Mouse (Mus musculus) embryonic facial prominence, embryonic 11.5 days (tissue): ENCODE measurements around the gene Il2rg. TPM values are rescaled to one million over a fixed set of nuclear protein-coding genes. Genes with fewer than 3 reads are reported as not detected.

ENCODE experiments used
- ATAC-seq: fragments of 200-750 bp; cut with Nextera tagmentation; replicated peaks from 2 replicates; pipeline ENCODE4 v1.8.0; 2017; ENCODE audit warnings: low read depth; ENCODE audit not compliant: insufficient number of reproducible peaks, low FRiP score, low TSS enrichment
- DNase-seq: peaks from one replicate; pipeline ENCODE4 v3.0.0-alpha.2; 2015; ENCODE audit warnings: low spot score
- H3K27ac ChIP-seq: fragments of 300-500 bp; sonication (generic); replicated peaks from 2 replicates; pipeline ENCODE4 v1.5.1; 2014; ENCODE audit warnings: mild to moderate bottlenecking, low read depth, low read length, control low read depth
- H3K27me3 ChIP-seq: fragments of 300-500 bp; sonication (generic); 2 replicates; pipeline ENCODE4 v1.6.1; 2014; ENCODE audit warnings: mild to moderate bottlenecking, low read length, moderate library complexity, mixed read lengths; ENCODE audit not compliant: control insufficient read depth, insufficient read depth
- H3K36me3 ChIP-seq: fragments of 300-500 bp; sonication (generic); replicated peaks from 2 replicates; pipeline ENCODE4 v1.6.1; 2014; ENCODE audit warnings: low read depth, mild to moderate bottlenecking, low read length, moderate library complexity, mixed read lengths; ENCODE audit not compliant: control insufficient read depth, insufficient read depth
- H3K4me1 ChIP-seq: fragments of 300-500 bp; sonication (generic); 2 replicates; pipeline ENCODE4 v1.6.1; 2014; ENCODE audit warnings: low read length, mixed read lengths; ENCODE audit not compliant: control insufficient read depth, insufficient read depth
- H3K4me2 ChIP-seq: fragments of 300-500 bp; sonication (generic); 2 replicates; pipeline ENCODE4 v1.6.1; 2014; ENCODE audit warnings: low read depth, mild to moderate bottlenecking, control low read depth, low read length, moderate library complexity
- H3K4me3 ChIP-seq: fragments of 300-500 bp; sonication (generic); 2 replicates; pipeline ENCODE4 v1.5.1; 2014; ENCODE audit warnings: low read depth, low read length, control low read depth
- H3K9ac ChIP-seq: fragments of 300-500 bp; sonication (generic); replicated peaks from 2 replicates; pipeline ENCODE4 v1.6.1; 2014; ENCODE audit warnings: mild to moderate bottlenecking, control low read depth, low read length
- H3K9me3 ChIP-seq: fragments of 300-500 bp; sonication (generic); replicated peaks from 2 replicates; pipeline ENCODE4 v1.6.1; 2016; ENCODE audit warnings: mild to moderate bottlenecking, low read length, inconsistent platforms, mixed read lengths; ENCODE audit not compliant: control insufficient read depth
- WGBS: fragments of 180-500 bp; shearing (Covaris S2); extraction: QIAGEN DNeasy Blood & Tissue Kit; methylation state at CpG from one replicate; pipeline ENCODE4 v1.1.7; 2014; 5-methylcytosine and 5-hydroxymethylcytosine counted together
- polyA plus RNA-seq: library from polyadenylated mRNA; unstranded; fragments of >200 nt; fragmentation: Nextera tagmentation; extraction: Ambion mirVana; gene quantifications from 2 replicates; pipeline ENCODE4 v1.2.1, GENCODE M21; 2014

Gene Il2rg
- polyA plus RNA-seq, 1 experiment from 2014 or later = 4.1 TPM

GRCm38 (mm10) chrX:101299055-101299454 lies 31.0 kb upstream of the Il2rg start, which contains the start of gene Nlgn3:
Nlgn3 (plus strand) TSS chrX:101299168.
- H3K27ac ChIP-seq = no peak within 1 kb of the TSS
- 12% methylated on average over 11 of the region's 24 CpGs for WGBS
- H3K36me3 ChIP-seq = no peaks in the 10 kb centered on the region
- ATAC-seq = 0 out of 2 replicates have a peak, but pooled peaks have one; percentile 14
- no peaks in the 10 kb centered on the region for H3K27me3 ChIP-seq
- H3K4me3 ChIP-seq = peak within 1 kb of the TSS; percentile 36
- H3K4me1 ChIP-seq = no peaks in the 10 kb centered on the region
- H3K9me3 ChIP-seq = no peaks in the 10 kb centered on the region
- peak within 1 kb of the TSS; percentile 44 for H3K4me2 ChIP-seq
- DNase-seq = peak; percentile 40
- H3K9ac ChIP-seq = peak within 1 kb of the TSS; percentile 41

DNA sequence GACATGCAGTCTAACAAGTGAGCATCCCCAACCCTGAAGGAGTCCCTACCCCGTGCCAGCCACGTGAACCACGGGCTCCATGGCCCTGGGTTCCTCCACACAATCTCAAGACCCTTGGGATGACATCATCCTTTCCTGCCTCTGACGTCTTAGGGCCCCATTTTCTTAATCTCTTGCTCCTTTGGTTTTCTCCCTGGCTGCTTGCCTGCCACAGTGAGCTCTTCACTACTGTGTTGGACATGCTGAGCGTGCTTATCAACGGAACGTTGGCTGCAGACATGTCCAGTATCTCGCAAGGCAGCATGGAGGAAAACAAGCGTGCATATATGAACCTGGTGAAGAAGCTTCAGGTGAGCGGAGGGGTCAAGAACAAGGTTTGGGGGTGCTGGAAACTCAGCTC lies 22.1 kb upstream of the Il2rg start:
- DNase-seq (no peak), ATAC-seq (no peak)
- H3K9ac ChIP-seq = no peak overlapping the region
- no peak overlapping the region for H3K27ac ChIP-seq
- no peaks in the 10 kb centered on the region; the same call in 1 of the 2 replicates for H3K36me3 ChIP-seq
- 89% methylated on average over 10 of the region's 10 CpGs for WGBS
- H3K4me3 ChIP-seq = no peak overlapping the region
- no peaks in the 10 kb centered on the region for H3K9me3 ChIP-seq
- H3K4me1 ChIP-seq = no peaks in the 10 kb centered on the region
- no peak overlapping the region for H3K4me2 ChIP-seq
- H3K27me3 ChIP-seq = no peaks in the 10 kb centered on the region

DNA sequence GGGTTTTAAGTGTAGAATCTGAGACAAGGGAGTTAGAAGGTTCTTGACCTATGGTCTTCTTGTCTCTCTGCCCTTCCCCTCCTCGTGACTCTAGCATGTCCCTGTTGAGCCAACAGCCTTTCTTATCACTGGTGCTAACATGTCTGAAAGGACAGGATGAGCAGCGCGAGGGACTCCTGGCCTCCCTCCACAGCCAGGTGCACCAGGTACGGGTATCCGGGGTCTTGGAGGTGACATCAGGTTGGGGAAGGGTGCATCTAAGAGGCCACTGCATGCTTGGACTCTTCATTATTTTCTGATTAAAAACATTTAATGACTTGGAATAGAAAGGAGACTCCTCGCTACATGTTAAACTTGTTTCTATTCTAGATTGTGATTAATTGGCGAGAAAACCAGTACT lies 21.0 kb upstream of the Il2rg start:
- 91% methylated on average over 7 of the region's 7 CpGs for WGBS
- no peak for ATAC-seq
- H3K27me3 ChIP-seq = no peaks in the 10 kb centered on the region

DNA sequence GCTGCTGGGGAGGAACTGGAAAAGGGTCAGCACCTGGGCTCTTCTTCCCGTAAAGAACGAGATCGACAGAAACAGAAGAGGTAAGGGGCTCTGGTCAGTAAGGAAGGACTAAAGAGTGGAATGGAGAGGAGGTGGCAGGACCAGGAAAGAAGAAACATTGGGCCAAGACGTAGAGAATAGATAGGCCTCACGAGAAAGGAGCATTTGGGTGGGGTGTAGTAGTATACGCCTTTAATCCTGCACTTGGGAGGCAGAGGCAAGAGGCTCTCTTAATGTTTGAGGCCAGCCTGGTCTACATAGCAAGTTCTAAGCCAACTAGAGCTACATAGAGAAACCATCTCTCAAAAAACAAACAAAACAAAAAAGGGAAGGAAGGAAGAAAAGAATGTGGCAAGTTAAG lies 20.4 kb upstream of the Il2rg start:
- Histone ChIP-seq H3K27ac (no peak overlapping the region), H3K4me3 (no peak overlapping the region), H3K9ac (no peak overlapping the region), H3K4me2 (no peak overlapping the region), H3K27me3 (no peaks in the 10 kb centered on the region), H3K4me1 (no peaks in the 10 kb centered on the region), H3K36me3 (no peaks in the 10 kb centered on the region; the same call in 1 of the 2 replicates), H3K9me3 (no peaks in the 10 kb centered on the region)
- DNase-seq (no peak), ATAC-seq (no peak)
- WGBS = 92% methylated on average over 6 of the region's 6 CpGs

More for the DNA sequence above, 21.0 kb upstream of the Il2rg start:
- DNase-seq = no peak
- Histone ChIP-seq H3K4me2 (no peak overlapping the region), H3K4me3 (no peak overlapping the region), H3K9ac (no peak overlapping the region), H3K9me3 (no peaks in the 10 kb centered on the region), H3K27ac (no peak overlapping the region), H3K36me3 (no peaks in the 10 kb centered on the region; the same call in 1 of the 2 replicates), H3K4me1 (no peaks in the 10 kb centered on the region)

DNA sequence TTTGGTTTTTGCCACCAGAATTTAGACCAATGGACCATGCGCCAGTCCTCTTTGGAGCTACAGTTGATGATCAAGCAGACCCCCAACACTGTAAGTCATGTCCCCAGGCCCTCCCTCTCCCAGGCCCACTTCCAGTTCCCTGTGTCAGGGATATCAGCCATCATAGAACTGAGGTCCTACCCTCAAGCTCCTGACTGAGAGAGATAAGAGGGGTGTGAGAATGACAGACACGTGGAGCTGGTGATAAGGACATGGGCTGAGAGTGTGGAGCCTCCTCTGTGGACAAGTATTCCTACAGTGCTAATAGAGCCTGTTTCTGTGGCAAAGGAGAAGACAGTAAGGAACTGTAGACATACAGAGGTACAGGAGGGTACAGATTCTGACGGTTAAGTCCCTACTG lies 19.5 kb upstream of the Il2rg start:
- Histone ChIP-seq H3K9me3 (no peaks in the 10 kb centered on the region), H3K4me1 (no peaks in the 10 kb centered on the region), H3K4me3 (no peak overlapping the region), H3K36me3 (no peaks in the 10 kb centered on the region; the same call in 1 of the 2 replicates), H3K9ac (no peak overlapping the region), H3K27ac (no peak overlapping the region), H3K27me3 (no peaks in the 10 kb centered on the region), H3K4me2 (no peak overlapping the region)
- WGBS = 96% methylated on average over 3 of the region's 3 CpGs
- ATAC-seq (no peak), DNase-seq (no peak)

- Histone ChIP-seq H3K4me3 (no peak overlapping the region), H3K4me1 (no peaks in the 10 kb centered on the region), H3K9ac (no peak overlapping the region), H3K4me2 (no peak overlapping the region), H3K27me3 (no peaks in the 10 kb centered on the region), H3K36me3 (no peaks in the 10 kb centered on the region; the same call in 1 of the 2 replicates), H3K9me3 (no peaks in the 10 kb centered on the region), H3K27ac (no peak overlapping the region)
- DNase-seq (no peak), ATAC-seq (no peak; the same call in 1 of the 2 replicates)
- 93% methylated on average over 14 of the region's 14 CpGs for WGBS
These were observed 18.1 kb upstream of the Il2rg start for GRCm38 (mm10) chrX:101285953-101286670.

DNA sequence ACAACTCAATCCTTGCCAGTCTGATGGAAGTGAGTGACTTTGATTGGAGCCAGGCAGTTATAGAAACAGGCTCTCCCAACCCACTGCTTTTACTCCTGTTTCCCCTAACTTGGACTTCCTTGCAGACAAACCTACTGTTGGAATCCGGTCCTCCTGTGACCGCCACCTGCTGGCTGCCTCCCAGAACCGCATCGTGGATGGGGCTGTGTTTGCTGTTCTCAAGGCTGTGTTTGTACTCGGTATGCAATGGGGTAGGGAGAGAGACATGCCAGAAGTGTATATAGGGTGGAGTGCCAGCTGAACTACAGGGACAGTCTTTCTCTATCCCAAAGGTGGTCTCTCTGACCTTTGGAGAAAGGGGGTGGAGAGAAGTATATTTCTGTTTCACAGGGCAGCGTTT lies 17.5 kb upstream of the Il2rg start:
- Histone ChIP-seq H3K9me3 (no peaks in the 10 kb centered on the region), H3K27ac (no peak overlapping the region), H3K27me3 (no peaks in the 10 kb centered on the region), H3K4me1 (no peaks in the 10 kb centered on the region), H3K4me2 (no peak overlapping the region), H3K9ac (no peak overlapping the region), H3K36me3 (no peaks in the 10 kb centered on the region; the same call in 1 of the 2 replicates), H3K4me3 (no peak overlapping the region)
- peak; percentile 65 for DNase-seq
- ATAC-seq = no peak
- 30% methylated on average over 6 of the region's 6 CpGs for WGBS

- no peak for ATAC-seq
- WGBS = 82% methylated on average over 6 of the region's 6 CpGs
- H3K9ac ChIP-seq = no peak overlapping the region
These were observed 14.8 kb upstream of the Il2rg start for GRCm38 (mm10) chrX:101282813-101283212.

More at GRCm38 (mm10) chrX:101282813-101283212, 14.8 kb upstream of the Il2rg start:
- no peak overlapping the region for H3K27ac ChIP-seq
- no peak for DNase-seq
- H3K27me3 ChIP-seq = no peaks in the 10 kb centered on the region
- no peaks in the 10 kb centered on the region for H3K4me1 ChIP-seq
- H3K36me3 ChIP-seq = no peaks in the 10 kb centered on the region; the same call in 1 of the 2 replicates
- H3K9me3 ChIP-seq = no peaks in the 10 kb centered on the region
- H3K4me2 ChIP-seq = no peak overlapping the region
- H3K4me3 ChIP-seq = no peak overlapping the region
